Mouse (Mus musculus) C2C12 (cell line): ENCODE measurements around the gene Oaz2.

Experiments
- CTCF ChIP-seq: IDR thresholded peaks from one replicate; pipeline ENCODE4 v1.5.1; 2011; ENCODE audit not compliant: control insufficient read depth, insufficient read depth, insufficient read length
- FOSL1 ChIP-seq: IDR thresholded peaks from one replicate; pipeline ENCODE4 v1.8.0; 2011; ENCODE audit warnings: mild to moderate bottlenecking, low read length; ENCODE audit not compliant: poor library complexity, insufficient read depth, severe bottlenecking
- MAX ChIP-seq: IDR thresholded peaks from one replicate; pipeline ENCODE4 v1.6.1; 2011; ENCODE audit warnings: mild to moderate bottlenecking, control low read depth
- USF1 ChIP-seq: IDR thresholded peaks from one replicate; pipeline ENCODE4 v1.6.1; 2011; ENCODE audit warnings: low read depth, mild to moderate bottlenecking, control low read depth, moderate library complexity

DNA sequence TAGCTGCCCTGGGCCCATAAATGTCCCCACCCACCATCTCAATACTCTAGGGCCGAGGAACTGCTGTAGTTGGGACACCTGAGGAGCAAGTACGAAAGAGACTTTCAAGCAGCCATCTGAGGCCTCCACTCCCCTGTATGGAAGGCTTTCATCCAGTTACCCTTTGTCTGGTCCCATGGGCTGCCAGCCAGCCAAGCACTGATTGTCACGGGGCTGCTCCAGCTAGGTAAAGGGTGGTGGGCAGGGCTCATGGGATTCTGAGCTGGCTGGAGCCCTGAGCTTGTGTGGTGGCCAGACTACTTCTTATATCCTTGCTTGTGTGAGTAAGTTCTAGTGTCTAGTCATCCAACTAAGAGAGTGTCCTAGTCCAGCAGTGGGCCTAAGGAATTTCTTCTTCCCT, 10.6 kb upstream of the Oaz2 start:
- no peak for TF ChIP-seq CTCF
- no peak for TF ChIP-seq FOSL1
- no peak for TF ChIP-seq USF1
- no peak for TF ChIP-seq MAX
